Mouse (Mus musculus) forebrain, embryonic 15.5 days (tissue): ENCODE data around the gene Hnrnpul1. TPM values are rescaled to one million over a fixed set of nuclear protein-coding genes. Genes with fewer than 3 reads are reported as not detected.

Experiments used
- ATAC-seq: fragments of 200-750 bp; cut with Nextera tagmentation; replicated peaks from 2 replicates; pipeline ENCODE4 v1.8.0; 2017; ENCODE audit warnings: mild to moderate bottlenecking, moderate TSS enrichment, moderate library complexity
- H3K27ac ChIP-seq: fragments of 300-500 bp; sonication (generic); replicated peaks from 2 replicates; pipeline ENCODE4 v1.5.1; 2015; ENCODE audit warnings: mild to moderate bottlenecking, inconsistent platforms
- H3K27me3 ChIP-seq: fragments of 300-500 bp; sonication (generic); 2 replicates; pipeline ENCODE4 v1.6.1; 2015; ENCODE audit warnings: inconsistent platforms
- H3K36me3 ChIP-seq: fragments of 300-500 bp; sonication (generic); 2 replicates; pipeline ENCODE4 v1.6.1; 2015; ENCODE audit warnings: mild to moderate bottlenecking, inconsistent platforms
- H3K4me1 ChIP-seq: fragments of 300-500 bp; sonication (generic); 2 replicates; pipeline ENCODE4 v1.6.1; 2015; ENCODE audit warnings: inconsistent platforms
- H3K4me2 ChIP-seq: fragments of 300-500 bp; sonication (generic); replicated peaks from 2 replicates; pipeline ENCODE4 v1.6.1; 2015; ENCODE audit warnings: mild to moderate bottlenecking, inconsistent platforms
- H3K4me3 ChIP-seq: fragments of 300-500 bp; sonication (generic); 2 replicates; pipeline ENCODE4 v1.5.1; 2015; ENCODE audit warnings: mild to moderate bottlenecking, inconsistent platforms
- H3K9ac ChIP-seq: fragments of 300-500 bp; sonication (generic); replicated peaks from 2 replicates; pipeline ENCODE4 v1.6.1; 2015; ENCODE audit warnings: mild to moderate bottlenecking, inconsistent platforms
- H3K9me3 ChIP-seq: fragments of 300-500 bp; sonication (generic); 2 replicates; pipeline ENCODE4 v1.6.1; 2016; ENCODE audit warnings: inconsistent platforms
- WGBS: fragments of 180-500 bp; shearing (Covaris S2); methylation state at CpG from one replicate; pipeline ENCODE4 v1.1.7; 2015; ENCODE audit warnings: mixed read lengths; 5-methylcytosine and 5-hydroxymethylcytosine counted together
- polyA plus RNA-seq: library from polyadenylated mRNA; unstranded; fragments of >200 nt; fragmentation: Nextera tagmentation; extraction: Ambion mirVana; gene quantifications from 2 replicates; pipeline ENCODE4 v1.2.1, GENCODE M21; 2015

Hnrnpul1 gene
- polyA plus RNA-seq, 1 experiment from 2014 or later = 51.8 TPM

GRCm38 (mm10) chr7:25700732-25701131, 53.8 kb downstream of the Hnrnpul1 start:
- Histone ChIP-seq H3K27ac (no peak overlapping the region), H3K9me3 (0 out of 2 replicates have a peak, but pooled peaks cover 5% of the 10 kb centered on the region), H3K27me3 (peaks cover 5% of the 10 kb centered on the region; the same call in 1 of the 2 replicates), H3K9ac (no peak overlapping the region), H3K4me2 (no peak overlapping the region), H3K4me1 (peaks cover 5% of the 10 kb centered on the region), H3K4me3 (no peak overlapping the region), H3K36me3 (no peaks in the 10 kb centered on the region)
- WGBS = 78% methylated on average over 12 of the region's 12 CpGs
- ATAC-seq = no peak

GRCm38 (mm10) chr7:25699851-25700250, 54.7 kb downstream of the Hnrnpul1 start:
- ATAC-seq = no peak
- H3K4me3 ChIP-seq = no peak overlapping the region
- peaks cover 5% of the 10 kb centered on the region for H3K4me1 ChIP-seq
- no peak overlapping the region for H3K9ac ChIP-seq
- H3K9me3 ChIP-seq = 0 out of 2 replicates have a peak, but pooled peaks cover 5% of the 10 kb centered on the region
- 62% methylated on average over 13 of the region's 13 CpGs for WGBS
- no peak overlapping the region for H3K27ac ChIP-seq
- H3K36me3 ChIP-seq = no peaks in the 10 kb centered on the region
- no peak overlapping the region for H3K4me2 ChIP-seq
- H3K27me3 ChIP-seq = peaks cover 5% of the 10 kb centered on the region; the same call in 1 of the 2 replicates

GRCm38 (mm10) chr7:25694104-25694503, 60.5 kb downstream of the Hnrnpul1 start:
- Histone ChIP-seq H3K36me3 (no peaks in the 10 kb centered on the region), H3K4me1 (peaks cover 4% of the 10 kb centered on the region), H3K4me2 (no peak overlapping the region), H3K9me3 (no peaks in the 10 kb centered on the region), H3K27ac (no peak overlapping the region), H3K9ac (no peak overlapping the region), H3K4me3 (no peak overlapping the region), H3K27me3 (peaks cover 28% of the 10 kb centered on the region)
- peak; percentile 29; the same call in 1 of the 2 replicates for ATAC-seq
- WGBS = 46% methylated on average over 8 of the region's 8 CpGs

GRCm38 (mm10) chr7:25690051-25690450, 64.5 kb downstream of the Hnrnpul1 start:
- Histone ChIP-seq H3K9me3 (no peaks in the 10 kb centered on the region), H3K27ac (no peak overlapping the region), H3K27me3 (peaks cover 64% of the 10 kb centered on the region), H3K9ac (no peak overlapping the region), H3K4me1 (peaks cover 31% of the 10 kb centered on the region), H3K36me3 (no peaks in the 10 kb centered on the region), H3K4me2 (no peak overlapping the region), H3K4me3 (no peak overlapping the region)
- no peak for ATAC-seq
- WGBS = 46% methylated on average over 5 of the region's 5 CpGs

GRCm38 (mm10) chr7:25689603-25690021, 64.9 kb downstream of the Hnrnpul1 start:
- 15% methylated on average over 12 of the region's 12 CpGs for WGBS
- no peak for ATAC-seq
- Histone ChIP-seq H3K27ac (no peak overlapping the region), H3K9me3 (no peaks in the 10 kb centered on the region), H3K4me1 (peaks cover 31% of the 10 kb centered on the region), H3K4me2 (peak overlapping the region; percentile 60), H3K36me3 (no peaks in the 10 kb centered on the region), H3K9ac (no peak overlapping the region), H3K27me3 (peaks cover 64% of the 10 kb centered on the region), H3K4me3 (peak overlapping the region; percentile 44)

- ATAC-seq = 0 out of 2 replicates have a peak, but pooled peaks have one; percentile 24
- 1% methylated on average over 51 of the region's 52 CpGs for WGBS
Observed at GRCm38 (mm10) chr7:25688810-25689586, 65.6 kb downstream of the Hnrnpul1 start.

GRCm38 (mm10) chr7:25687811-25688401, 66.7 kb downstream of the Hnrnpul1 start:
- Histone ChIP-seq H3K36me3 (no peaks in the 10 kb centered on the region), H3K27ac (no peak overlapping the region), H3K4me3 (peak overlapping the region; percentile 44), H3K4me1 (peaks cover 31% of the 10 kb centered on the region), H3K27me3 (peaks cover 64% of the 10 kb centered on the region), H3K9ac (peak overlapping the region; percentile 22; the same call in 1 of the 2 replicates), H3K9me3 (no peaks in the 10 kb centered on the region), H3K4me2 (peak overlapping the region; percentile 60)
- ATAC-seq = 0 out of 2 replicates have a peak, but pooled peaks have one; percentile 6
- WGBS = under 1% methylated on average over 47 of the region's 47 CpGs

More at GRCm38 (mm10) chr7:25688810-25689586, 65.6 kb downstream of the Hnrnpul1 start:
- Histone ChIP-seq H3K4me1 (peaks cover 31% of the 10 kb centered on the region), H3K27me3 (peaks cover 64% of the 10 kb centered on the region), H3K36me3 (no peaks in the 10 kb centered on the region), H3K9me3 (no peaks in the 10 kb centered on the region), H3K9ac (0 out of 2 replicates have a peak overlapping the region, but pooled peaks have one; percentile 20), H3K4me2 (peak overlapping the region; percentile 60), H3K27ac (no peak overlapping the region), H3K4me3 (peak overlapping the region; percentile 44)

GRCm38 (mm10) chr7:25686680-25687531, 67.7 kb downstream of the Hnrnpul1 start, which contains the start of gene Tgfb1:
Gene Tgfb1, plus strand, starts transcription at chr7:25687002.
- Histone ChIP-seq H3K9me3 (no peaks in the 10 kb centered on the region), H3K9ac (peak within 1 kb of the TSS; percentile 34), H3K4me3 (peak within 1 kb of the TSS; percentile 44), H3K4me2 (peak within 1 kb of the TSS; percentile 60), H3K27me3 (peaks cover 59% of the 10 kb centered on the region), H3K36me3 (no peaks in the 10 kb centered on the region), H3K4me1 (peaks cover 31% of the 10 kb centered on the region), H3K27ac (no peak within 1 kb of the TSS)
- ATAC-seq = peak; percentile 29; the same call in 1 of the 2 replicates
- WGBS = 1% methylated on average over 54 of the region's 69 CpGs

- no peak overlapping the region for H3K4me2 ChIP-seq
- no peak overlapping the region for H3K27ac ChIP-seq
- no peaks in the 10 kb centered on the region for H3K9me3 ChIP-seq
- H3K27me3 ChIP-seq = peaks cover 53% of the 10 kb centered on the region
- no peak overlapping the region for H3K9ac ChIP-seq
- no peak overlapping the region for H3K4me3 ChIP-seq
- no peak for ATAC-seq
- peaks cover 39% of the 10 kb centered on the region for H3K4me1 ChIP-seq
- 74% methylated on average over 21 of the region's 21 CpGs for WGBS
- H3K36me3 ChIP-seq = no peaks in the 10 kb centered on the region
Observed at GRCm38 (mm10) chr7:25685926-25686470, 68.6 kb downstream of the Hnrnpul1 start.

GRCm38 (mm10) chr7:25684659-25685058, 69.9 kb downstream of the Hnrnpul1 start:
- Histone ChIP-seq H3K9ac (no peak overlapping the region), H3K36me3 (no peaks in the 10 kb centered on the region), H3K27me3 (peaks cover 42% of the 10 kb centered on the region), H3K27ac (no peak overlapping the region), H3K9me3 (no peaks in the 10 kb centered on the region), H3K4me3 (no peak overlapping the region), H3K4me2 (no peak overlapping the region), H3K4me1 (peaks cover 47% of the 10 kb centered on the region)
- ATAC-seq = no peak
- WGBS = 88% methylated on average over 6 of the region's 6 CpGs

GRCm38 (mm10) chr7:25683474-25684180, 70.9 kb downstream of the Hnrnpul1 start:
- H3K4me3 ChIP-seq = no peak overlapping the region
- H3K9ac ChIP-seq = no peak overlapping the region
- 78% methylated on average over 7 of the region's 7 CpGs for WGBS
- no peak overlapping the region for H3K4me2 ChIP-seq
- peaks cover 32% of the 10 kb centered on the region for H3K27me3 ChIP-seq
- H3K9me3 ChIP-seq = no peaks in the 10 kb centered on the region
- no peak overlapping the region for H3K27ac ChIP-seq
- no peaks in the 10 kb centered on the region for H3K36me3 ChIP-seq
- peaks cover 38% of the 10 kb centered on the region for H3K4me1 ChIP-seq
- ATAC-seq = no peak
